Mouse (Mus musculus) bone marrow, adult 2 months (tissue): ENCODE data around the gene Cuta. TPM values are rescaled to one million over a fixed set of nuclear protein-coding genes. Genes with fewer than 3 reads are reported as not detected.
A peak's percentile ranks its signal among the peaks of the same experiment; 100 is the strongest.

Source experiments
- H3K27ac ChIP-seq: fragments of 200-500 bp; 2 replicates; pipeline ENCODE4 v1.5.1; 2012; ENCODE audit warnings: low read depth, mild to moderate bottlenecking, control low read depth, inconsistent platforms, low read length; ENCODE audit not compliant: control insufficient read depth, poor library complexity, insufficient read depth
- H3K4me1 ChIP-seq: fragments of 200-500 bp; 2 replicates; pipeline ENCODE4 v1.6.1; 2011; ENCODE audit warnings: low read length; ENCODE audit not compliant: control insufficient read depth, insufficient read depth
- H3K4me3 ChIP-seq: fragments of 200-500 bp; replicated peaks from 2 replicates; pipeline ENCODE3; 2011; ENCODE audit warnings: mild to moderate bottlenecking, low read depth, low read length, control low read depth; ENCODE audit not compliant: control insufficient read depth
- CTCF ChIP-seq: fragments of 200-500 bp; IDR thresholded peaks from 2 replicates; pipeline ENCODE4 v1.5.1; 2011; ENCODE audit warnings: low read length, control low read depth; ENCODE audit not compliant: control insufficient read depth, insufficient read depth
- POLR2A ChIP-seq: fragments of 200-500 bp; IDR thresholded peaks from 2 replicates; pipeline ENCODE4 v1.6.1; 2011; ENCODE audit warnings: low read depth, mild to moderate bottlenecking, control low read depth, low read length, borderline replicate concordance; ENCODE audit not compliant: control insufficient read depth
- WGBS: fragments of 180-500 bp; shearing (Covaris S2); methylation state at CpG from one replicate; pipeline ENCODE4 v1.1.7; 2018; 5-methylcytosine and 5-hydroxymethylcytosine counted together
- polyA plus RNA-seq: library from polyadenylated mRNA; stranded (reverse); fragments of >200 nt; gene quantifications from 2 replicates; pipeline ENCODE4 v1.2.4, GENCODE M21; 2011; ENCODE audit warnings: low replicate concordance; ENCODE audit not compliant: missing spikeins, insufficient read depth, insufficient read length

Gene Cuta
- polyA plus RNA-seq, 1 experiment, result 99.0 TPM

GRCm38 (mm10) chr17:26961572-26962240 is 22.3 kb upstream of the Cuta start:
- H3K4me1 ChIP-seq, result no peaks in the 10 kb centered on the region
- 91% methylated on average over 21 of the region's 21 CpGs for WGBS
- H3K27ac ChIP-seq, result no peak overlapping the region
- no peak overlapping the region for H3K4me3 ChIP-seq
- TF ChIP-seq CTCF (no peak), POLR2A (no peak)

- H3K4me3 ChIP-seq, result no peak overlapping the region
- 90% methylated on average over 4 of the region's 4 CpGs for WGBS
- no peak for TF ChIP-seq POLR2A
- TF ChIP-seq CTCF, result no peak
Measured at GRCm38 (mm10) chr17:26959815-26960214, 20.4 kb upstream of the Cuta start.

DNA sequence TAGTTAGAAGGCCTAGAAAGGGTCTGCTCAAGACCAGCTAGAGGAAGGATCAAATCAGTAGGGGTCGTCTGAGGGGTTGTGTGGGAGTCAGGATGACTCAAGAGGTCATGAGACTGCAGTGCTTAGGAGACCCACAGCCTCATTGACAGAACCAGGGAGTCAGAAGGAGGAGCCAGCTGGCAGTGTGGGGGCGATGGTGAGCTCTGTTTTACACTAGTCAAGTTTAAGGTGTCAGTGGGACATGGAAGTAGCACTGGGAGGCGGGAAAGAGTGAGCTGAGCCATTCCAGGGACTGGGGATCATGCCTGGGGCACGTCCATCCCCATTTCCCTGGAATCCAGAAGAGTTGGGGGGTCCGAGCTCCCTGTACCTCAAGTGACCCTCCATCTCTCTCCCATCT is 19.5 kb upstream of the Cuta start:
- H3K4me3 ChIP-seq, result no peak overlapping the region
- TF ChIP-seq POLR2A, result no peak
- TF ChIP-seq CTCF, result no peak
- no peaks in the 10 kb centered on the region; the same call in 1 of the 2 replicates for H3K4me1 ChIP-seq
- no peak overlapping the region for H3K27ac ChIP-seq
- WGBS, result 72% methylated on average over 5 of the region's 5 CpGs

More at GRCm38 (mm10) chr17:26959815-26960214, 20.4 kb upstream of the Cuta start:
- Histone ChIP-seq H3K27ac (no peak overlapping the region), H3K4me1 (no peaks in the 10 kb centered on the region; the same call in 1 of the 2 replicates)

- no peaks in the 10 kb centered on the region; the same call in 1 of the 2 replicates for H3K4me1 ChIP-seq
- no peak for TF ChIP-seq CTCF
- TF ChIP-seq POLR2A, result no peak
- no peak overlapping the region for H3K27ac ChIP-seq
- 93% methylated on average over 5 of the region's 5 CpGs for WGBS
- no peak overlapping the region for H3K4me3 ChIP-seq
Measured at GRCm38 (mm10) chr17:26957872-26958271, 18.5 kb upstream of the Cuta start.

GRCm38 (mm10) chr17:26956895-26957294 is 17.5 kb upstream of the Cuta start:
- no peaks in the 10 kb centered on the region; the same call in 1 of the 2 replicates for H3K4me1 ChIP-seq

DNA sequence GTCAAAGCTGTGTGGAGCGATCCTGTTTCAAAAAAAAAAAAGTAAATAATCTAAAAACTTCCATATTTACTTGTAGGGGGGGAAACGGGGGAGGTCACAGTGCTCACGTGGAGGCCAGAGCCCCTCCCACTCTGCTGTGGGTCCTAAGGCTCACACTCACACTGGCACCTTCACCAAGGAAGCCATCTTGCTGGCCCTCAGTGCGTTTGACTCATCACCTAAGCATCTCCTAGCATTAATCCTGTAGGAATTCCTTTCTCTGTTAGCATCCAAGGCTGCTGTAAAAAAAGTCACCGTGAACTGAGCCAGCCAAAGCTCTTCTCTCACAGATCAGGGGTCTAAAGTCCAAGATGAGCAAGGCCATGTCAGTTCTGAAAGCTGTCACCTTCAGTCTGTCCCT is 16.9 kb upstream of the Cuta start:
- Histone ChIP-seq H3K4me3 (no peak overlapping the region), H3K4me1 (no peaks in the 10 kb centered on the region; the same call in 1 of the 2 replicates)
- WGBS, result 73% methylated on average over 5 of the region's 5 CpGs

More at GRCm38 (mm10) chr17:26956895-26957294, 17.5 kb upstream of the Cuta start:
- H3K27ac ChIP-seq, result peak overlapping the region; percentile 59
- H3K4me3 ChIP-seq, result peak overlapping the region; percentile 39
- 60% methylated on average over 18 of the region's 18 CpGs for WGBS
- TF ChIP-seq CTCF, result no peak
- no peak for TF ChIP-seq POLR2A

DNA sequence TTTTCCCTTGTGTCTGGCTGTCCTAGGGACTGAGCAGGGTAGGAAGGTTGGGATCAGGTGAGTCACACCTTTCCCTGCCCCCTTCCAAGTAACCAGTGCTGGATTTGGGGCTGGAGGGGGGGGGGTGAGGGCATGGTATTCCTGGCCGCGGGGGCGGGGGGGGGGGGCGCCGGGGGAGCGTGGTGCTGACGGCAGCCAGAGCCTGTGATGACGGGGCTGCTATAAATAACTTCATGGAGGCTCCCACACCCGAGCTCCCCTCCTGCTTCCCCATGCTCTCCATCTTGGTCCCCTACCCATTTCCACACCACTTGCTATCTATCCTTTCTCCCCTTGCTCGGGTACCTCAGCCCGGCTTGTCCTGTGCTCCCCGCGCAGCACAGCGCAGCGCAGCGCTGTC is 14.4 kb upstream of the Cuta start:
- no peak for TF ChIP-seq CTCF
- no peak for TF ChIP-seq POLR2A
- WGBS, result 60% methylated on average over 16 of the region's 16 CpGs
- peaks cover 1% of the 10 kb centered on the region; the same call in 1 of the 2 replicates for H3K4me1 ChIP-seq
- H3K4me3 ChIP-seq, result no peak overlapping the region
- H3K27ac ChIP-seq, result no peak overlapping the region

More for the DNA sequence above, 16.9 kb upstream of the Cuta start:
- peak overlapping the region; percentile 59; the same call in 1 of the 2 replicates for H3K27ac ChIP-seq
- TF ChIP-seq POLR2A, result no peak
- TF ChIP-seq CTCF, result no peak

DNA sequence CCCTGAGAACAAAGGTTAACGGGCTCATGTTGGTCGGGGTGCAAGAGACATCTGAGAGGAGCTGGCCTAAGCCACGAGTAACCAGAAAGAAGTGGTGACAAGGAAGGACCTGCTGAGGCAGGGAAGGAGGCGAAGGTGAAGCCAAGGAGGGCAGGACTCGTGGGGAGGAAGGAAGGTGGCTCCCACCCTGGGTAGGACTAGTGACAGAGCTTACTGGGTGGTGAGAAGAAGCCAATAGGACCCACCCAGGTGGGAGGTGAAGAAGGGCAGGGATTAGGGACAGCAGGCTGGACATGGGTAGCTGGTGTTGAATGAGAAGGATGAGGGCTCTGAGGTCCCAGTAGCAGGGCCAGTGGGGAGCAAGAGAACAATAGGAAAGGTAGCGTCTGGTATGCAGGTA is 13.8 kb upstream of the Cuta start:
- WGBS, result 66% methylated on average over 6 of the region's 6 CpGs
- Histone ChIP-seq H3K27ac (no peak overlapping the region), H3K4me1 (peaks cover 1% of the 10 kb centered on the region; the same call in 1 of the 2 replicates), H3K4me3 (no peak overlapping the region)
- TF ChIP-seq POLR2A (no peak), CTCF (no peak)
